Mouse (Mus musculus) spleen, adult 2 months (tissue): ENCODE measurements around the gene Pla2g1b. TPM values are rescaled to one million over a fixed set of nuclear protein-coding genes. Genes with fewer than 3 reads are reported as not detected.

ENCODE experiments used
- DNase-seq, 2 experiments: peaks; one replicate each; pipeline versions ENCODE4 v3.0.0 to v3.0.0-alpha.2; 2012 to 2021; ENCODE audit warnings: low spot score in 2 of 2, low read depth in 1 of 2
- H3K27ac ChIP-seq: fragments of 200-500 bp; 2 replicates; pipeline ENCODE4 v1.5.1; 2012; ENCODE audit warnings: low read length, inconsistent platforms; ENCODE audit not compliant: insufficient read depth
- H3K27me3 ChIP-seq: fragments of 200-500 bp; 2 replicates; pipeline ENCODE4 v1.6.1; 2012; ENCODE audit warnings: mild to moderate bottlenecking, moderate library complexity, low read length, inconsistent platforms; ENCODE audit not compliant: control insufficient read depth, insufficient read depth
- H3K36me3 ChIP-seq: fragments of 200-500 bp; 2 replicates; pipeline ENCODE4 v1.6.1; 2012; ENCODE audit warnings: mild to moderate bottlenecking, low read length, inconsistent platforms; ENCODE audit not compliant: control insufficient read depth, insufficient read depth
- H3K4me1 ChIP-seq: fragments of 200-500 bp; 2 replicates; pipeline ENCODE4 v1.6.1; 2011; ENCODE audit warnings: inconsistent platforms; ENCODE audit not compliant: control insufficient read depth, insufficient read depth, insufficient read length
- H3K4me3 ChIP-seq: fragments of 200-500 bp; 2 replicates; pipeline ENCODE4 v1.5.1; 2011; ENCODE audit warnings: mild to moderate bottlenecking, inconsistent platforms; ENCODE audit not compliant: insufficient read depth, insufficient read length; ENCODE audit errors: extremely low read depth
- CTCF ChIP-seq: fragments of 200-500 bp; IDR thresholded peaks from 2 replicates; pipeline ENCODE4 v1.5.1; 2011; ENCODE audit warnings: mild to moderate bottlenecking, inconsistent platforms; ENCODE audit not compliant: insufficient read depth, insufficient read length, insufficient replicate concordance; ENCODE audit errors: extremely low read depth
- POLR2A ChIP-seq: fragments of 200-500 bp; IDR thresholded peaks from 2 replicates; pipeline ENCODE4 v1.6.1; 2011; ENCODE audit warnings: low read depth, low read length, inconsistent platforms
- WGBS: fragments of 180-500 bp; shearing (Covaris S2); methylation state at CpG from one replicate; pipeline ENCODE4 v1.1.7; 2018; 5-methylcytosine and 5-hydroxymethylcytosine counted together
- polyA plus RNA-seq: library from polyadenylated mRNA; depleted of rRNA; stranded (reverse); fragments of >200 nt; gene quantifications from 2 replicates; pipeline ENCODE4 v1.2.3, GENCODE M21; 2012

Gene Pla2g1b
- polyA plus RNA-seq, 1 experiment, result 284 TPM

- Histone ChIP-seq H3K4me1 (no peaks in the 10 kb centered on the region), H3K36me3 (peaks cover 4% of the 10 kb centered on the region), H3K27me3 (no peaks in the 10 kb centered on the region), H3K27ac (no peak overlapping the region), H3K4me3 (peak overlapping the region; percentile 16; the same call in 1 of the 2 replicates)
- WGBS, result 73% methylated on average over 27 of the region's 27 CpGs
- no peak for DNase-seq
- TF ChIP-seq POLR2A, result no peak
- TF ChIP-seq CTCF, result no peak
Measured at GRCm38 (mm10) chr5:115480101-115480500, 14.0 kb downstream of the Pla2g1b start.

- H3K27ac ChIP-seq, result no peak overlapping the region
- TF ChIP-seq POLR2A (no peak), CTCF (no peak)
- WGBS, result 91% methylated on average over 38 of the region's 38 CpGs
- peaks cover 3% of the 10 kb centered on the region for H3K36me3 ChIP-seq
- no peaks in the 10 kb centered on the region for H3K27me3 ChIP-seq
- H3K4me3 ChIP-seq, result no peak overlapping the region
- no peaks in the 10 kb centered on the region for H3K4me1 ChIP-seq
- no peak for DNase-seq
Measured at GRCm38 (mm10) chr5:115482390-115483265, 16.6 kb downstream of the Pla2g1b start.

GRCm38 (mm10) chr5:115483385-115483784 is 17.3 kb downstream of the Pla2g1b start:
- DNase-seq, result no peak
- H3K4me1 ChIP-seq, result no peaks in the 10 kb centered on the region
- H3K4me3 ChIP-seq, result no peak overlapping the region
- 79% methylated on average over 6 of the region's 6 CpGs for WGBS
- TF ChIP-seq POLR2A, result no peak
- TF ChIP-seq CTCF, result no peak
- H3K27me3 ChIP-seq, result no peaks in the 10 kb centered on the region
- peaks cover 3% of the 10 kb centered on the region; the same call in 1 of the 2 replicates for H3K36me3 ChIP-seq
- H3K27ac ChIP-seq, result no peak overlapping the region

GRCm38 (mm10) chr5:115483947-115484920 is 18.2 kb downstream of the Pla2g1b start, which contains the start of gene Sirt4:
Gene Sirt4 (minus strand): TSS chr5:115484725.
- Histone ChIP-seq H3K4me3 (peak within 1 kb of the TSS; percentile 58), H3K27ac (peak within 1 kb of the TSS; percentile 63), H3K4me1 (peaks cover 3% of the 10 kb centered on the region; the same call in 1 of the 2 replicates), H3K36me3 (peaks cover 3% of the 10 kb centered on the region; the same call in 1 of the 2 replicates), H3K27me3 (no peaks in the 10 kb centered on the region)
- DNase-seq, result peak; percentile 72 to 82
- no peak; the same call in 1 of the 2 replicates for TF ChIP-seq POLR2A
- 6% methylated on average over 30 of the region's 30 CpGs for WGBS

GRCm38 (mm10) chr5:115484996-115485395 is 18.9 kb downstream of the Pla2g1b start:
- H3K27me3 ChIP-seq, result no peaks in the 10 kb centered on the region
- H3K27ac ChIP-seq, result peak overlapping the region; percentile 63; the same call in 1 of the 2 replicates
- 76% methylated on average over 5 of the region's 5 CpGs for WGBS
- H3K4me3 ChIP-seq, result no peak overlapping the region
- TF ChIP-seq CTCF (no peak), POLR2A (no peak)
- H3K36me3 ChIP-seq, result no peaks in the 10 kb centered on the region
- no peak for DNase-seq
- H3K4me1 ChIP-seq, result peaks cover 3% of the 10 kb centered on the region; the same call in 1 of the 2 replicates

GRCm38 (mm10) chr5:115485489-115486205 is 19.6 kb downstream of the Pla2g1b start:
- no peaks in the 10 kb centered on the region for H3K27me3 ChIP-seq
- DNase-seq, result no peak
- no peak overlapping the region for H3K27ac ChIP-seq
- peaks cover 3% of the 10 kb centered on the region; the same call in 1 of the 2 replicates for H3K4me1 ChIP-seq
- no peak overlapping the region for H3K4me3 ChIP-seq
- no peak for TF ChIP-seq CTCF
- TF ChIP-seq POLR2A, result no peak
- no peaks in the 10 kb centered on the region for H3K36me3 ChIP-seq
- WGBS, result 93% methylated on average over 17 of the region's 18 CpGs
